Mouse (Mus musculus) erythroid progenitor cell, adult 5-6 weeks (primary cell): Measurements from ENCODE around the gene Apobec2. TPM values are rescaled to one million over a fixed set of nuclear protein-coding genes. Genes with fewer than 3 reads are reported as not detected.
A peak's percentile ranks its signal among the peaks of the same experiment; 100 is the strongest.
"Not testable (repeated sequence)": the region's sequence is repeated elsewhere in the genome, so short reads cannot be mapped to it uniquely, and the experiment has no call there.

Experiments
- ATAC-seq: replicated peaks from 2 replicates; pipeline ENCODE4 v1.8.0; 2016; ENCODE audit warnings: moderate number of reproducible peaks, mild to moderate bottlenecking, moderate TSS enrichment, inconsistent platforms; ENCODE audit not compliant: poor library complexity, low FRiP score, severe bottlenecking
- total RNA-seq, 2 experiments: library from RNA; stranded (forward) in 1 of 2; stranded (reverse) in 1 of 2; fragments of 150-400 nt in 1 of 2; fragments of 186-747, 209-891 nt in 1 of 2; gene quantifications; 2 replicates each; pipeline versions ENCODE4 v1.2.3 to v1.2.4; 2015 to 2017; ENCODE audit warnings: low replicate concordance in 2 of 2

Gene Apobec2
- total RNA-seq (2015; ENCODE audit: low replicate concordance): not detected in 2 replicates
- not detected in 2 replicates for total RNA-seq (2017; ENCODE audit: low replicate concordance)

- ATAC-seq: no peak
Measured at GRCm38 (mm10) chr17:48432158-48432980, at the start of gene Apobec2. Gene Apobec2 (minus strand): TSS chr17:48432930.

DNA sequence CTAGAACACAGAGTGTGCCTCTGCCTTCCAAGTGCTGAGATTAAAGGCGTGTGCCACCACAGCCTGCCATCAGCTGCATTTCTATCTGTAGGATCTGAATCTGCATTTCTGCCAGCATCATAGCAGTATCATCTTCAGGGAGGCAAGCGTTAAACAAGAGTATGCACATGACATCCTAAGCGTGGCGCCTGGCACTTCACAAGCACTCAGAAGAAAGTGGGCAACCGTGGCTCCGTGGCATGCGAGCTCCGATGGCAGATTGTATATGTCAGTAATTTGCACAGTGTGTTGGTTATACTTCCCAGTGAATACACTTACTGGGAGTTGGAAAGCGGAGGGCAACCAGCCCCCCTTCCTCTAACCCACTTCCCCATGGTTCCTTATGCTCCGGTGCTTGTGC, 47.2 kb upstream of the Apobec2 start:
- no peak for ATAC-seq

- ATAC-seq: no peak
Measured at GRCm38 (mm10) chr17:48475444-48475843, 42.7 kb upstream of the Apobec2 start.

DNA sequence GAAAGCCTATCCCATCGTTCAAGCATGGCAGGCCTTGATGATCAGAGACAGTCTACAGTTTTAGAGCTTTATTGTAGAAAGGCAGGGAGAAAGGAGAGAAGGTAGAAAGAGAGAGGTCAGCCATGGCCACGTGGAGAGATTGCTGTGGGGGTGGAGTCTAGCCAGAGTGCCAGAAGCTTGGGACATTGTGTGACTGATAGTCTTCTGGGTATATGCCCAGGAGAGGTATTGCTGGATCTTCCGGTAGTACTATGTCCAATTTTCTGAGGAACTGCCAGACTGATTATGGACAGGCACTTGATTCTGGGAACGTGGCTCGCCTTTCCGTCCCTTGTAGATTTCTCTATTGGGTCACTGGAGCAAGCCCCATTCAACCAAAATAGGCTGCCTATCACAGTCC, 41.6 kb upstream of the Apobec2 start:
- not testable (repeated sequence) for ATAC-seq

GRCm38 (mm10) chr17:48467395-48468231, 34.9 kb upstream of the Apobec2 start:
- ATAC-seq: peak; percentile 85

DNA sequence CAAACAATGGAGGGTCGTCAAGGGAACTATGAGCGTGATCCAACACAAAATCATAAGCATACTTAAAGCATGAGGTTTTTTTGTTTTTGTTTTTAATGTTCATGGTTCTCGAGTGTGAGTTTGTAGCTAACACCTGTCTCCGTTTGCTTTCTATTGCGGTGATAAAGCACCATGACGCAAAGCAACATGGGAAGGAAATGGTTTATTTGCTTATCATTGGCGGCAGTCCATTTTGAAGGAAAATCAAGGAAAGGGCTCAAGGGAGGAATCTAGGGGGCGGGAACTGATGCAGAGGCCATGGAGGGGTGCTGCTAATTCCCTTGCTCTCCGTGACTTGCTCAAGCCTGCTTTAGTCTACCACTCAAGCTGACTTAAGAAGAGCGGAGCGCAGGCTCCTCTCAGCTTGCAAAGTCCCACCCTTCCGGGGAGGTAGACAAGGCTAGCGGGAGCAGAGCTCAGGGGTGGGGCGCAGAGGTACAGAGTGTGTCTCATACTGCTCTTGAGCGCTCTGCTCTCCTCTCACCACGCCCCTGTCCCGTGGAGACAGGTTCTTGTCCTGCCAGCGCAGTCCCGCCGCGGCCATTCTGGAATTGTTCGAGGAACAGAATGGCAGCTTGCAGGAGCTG, 34.2 kb upstream of the Apobec2 start:
- ATAC-seq: peak; percentile 74

DNA sequence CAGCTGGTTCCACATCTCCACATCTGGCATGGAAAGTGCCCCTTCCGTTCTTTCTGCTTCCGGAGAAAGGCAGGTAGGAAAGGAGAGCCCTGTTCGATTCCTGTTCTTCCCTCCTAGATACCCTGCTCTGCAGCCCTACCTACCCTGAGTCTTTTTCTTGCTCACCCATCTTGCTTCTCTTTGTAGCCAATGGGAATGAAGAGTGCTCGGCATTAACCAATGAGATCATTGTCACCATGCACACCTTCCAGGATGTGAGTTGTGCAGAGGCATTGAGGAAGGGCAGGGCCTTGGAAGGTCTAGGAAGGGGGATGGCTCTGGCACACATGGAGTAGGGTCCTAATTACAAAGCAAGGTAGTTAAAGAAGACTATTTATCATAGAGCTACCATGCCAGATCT, 30.7 kb upstream of the Apobec2 start:
- no peak for ATAC-seq

DNA sequence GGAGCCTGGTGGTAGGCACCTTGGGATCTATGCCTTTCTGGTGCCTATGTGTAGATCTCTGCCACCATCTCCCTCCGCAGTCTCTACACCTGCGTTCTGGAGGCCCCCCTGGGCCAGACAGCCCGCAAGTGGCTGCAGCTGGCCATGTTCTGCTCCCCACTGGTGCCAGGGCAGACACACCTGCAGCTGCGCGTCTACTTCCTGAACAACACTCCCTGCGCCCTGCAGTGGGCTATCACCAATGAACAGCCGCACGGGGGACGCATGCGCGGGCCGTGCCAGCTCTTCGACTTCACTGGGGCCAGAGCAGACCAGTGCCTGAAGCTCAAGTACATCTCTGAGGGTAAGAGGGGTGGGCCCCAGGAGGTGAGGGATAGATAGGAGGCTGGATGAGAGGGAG, 29.4 kb upstream of the Apobec2 start:
- 0 out of 2 replicates have a peak, but pooled peaks have one; percentile 50 for ATAC-seq

DNA sequence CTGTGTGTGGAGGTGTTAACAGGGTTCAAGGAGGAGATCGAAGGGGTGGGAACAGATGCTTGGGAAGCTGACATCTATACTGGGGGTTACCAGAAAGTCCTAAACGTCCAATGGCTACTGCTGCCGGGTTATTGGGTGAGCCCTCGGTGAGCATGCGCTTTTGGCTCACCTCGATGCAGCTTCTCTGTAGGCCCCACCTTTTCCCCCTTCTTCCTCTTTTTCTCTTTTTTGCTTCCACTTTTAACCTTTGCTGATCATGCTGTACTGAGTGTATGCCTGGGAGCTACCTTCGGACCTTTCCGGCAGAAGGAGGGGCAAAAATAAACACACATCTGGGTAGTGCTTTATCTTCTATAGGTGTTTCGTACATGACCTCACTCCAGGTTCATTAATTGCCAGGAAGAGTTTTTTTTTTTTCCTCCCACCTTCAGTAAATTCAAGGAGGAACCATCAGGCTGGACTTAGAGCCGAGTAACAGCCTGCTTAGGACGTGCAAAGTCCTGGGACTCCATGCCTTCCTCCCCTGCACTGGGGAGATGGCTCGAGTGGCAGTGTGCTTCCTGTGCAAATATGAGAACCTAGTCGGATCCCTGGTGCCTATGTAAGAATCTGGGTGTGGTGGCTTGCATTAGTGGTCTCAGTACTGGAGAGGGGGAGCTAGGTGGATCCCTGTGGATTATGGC, 25.4 kb upstream of the Apobec2 start:
- no peak for ATAC-seq

DNA sequence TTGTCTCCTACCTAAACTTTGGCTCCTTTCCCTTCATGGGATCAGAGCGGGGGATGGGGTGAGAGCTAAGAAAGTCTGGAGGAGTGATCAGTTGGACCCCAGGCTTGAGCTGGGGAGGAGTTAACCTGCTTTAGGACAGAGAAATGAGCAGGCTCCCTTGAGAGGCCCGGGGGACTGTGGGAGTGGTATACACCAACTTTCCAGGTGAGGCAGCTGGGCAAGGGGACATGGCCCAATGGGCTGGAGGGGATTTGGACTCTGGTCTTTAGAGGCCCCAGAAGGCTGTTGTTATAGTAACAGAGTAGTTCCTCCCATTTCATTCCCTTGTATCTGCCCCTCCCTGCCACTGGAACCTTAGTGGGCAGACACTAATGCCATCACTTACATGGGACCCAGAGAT, 23.2 kb upstream of the Apobec2 start:
- ATAC-seq: no peak

DNA sequence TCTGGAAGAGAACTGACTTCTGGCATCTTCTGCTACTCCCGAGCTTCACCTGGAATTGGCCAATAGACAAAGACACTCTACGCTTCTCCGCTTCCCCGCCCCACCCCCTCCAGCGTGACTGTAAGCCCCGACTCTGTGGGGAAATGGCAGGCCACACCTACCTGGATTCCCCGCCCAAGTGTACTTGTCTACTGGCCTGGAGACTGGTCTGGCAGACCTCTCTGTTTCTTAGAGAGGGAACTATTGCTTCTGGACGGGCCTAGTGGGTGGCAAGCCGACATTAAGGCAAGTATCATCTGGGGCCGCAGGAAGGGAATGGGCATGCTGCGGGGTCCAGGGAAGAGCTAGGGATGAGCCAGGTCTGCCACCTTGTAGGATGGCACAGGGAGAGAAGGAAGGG, 22.0 kb upstream of the Apobec2 start, which contains the start of gene Unc5cl:
Unc5cl (plus strand) TSS at position 214 of the 400 bp plus-strand sequence.
- ATAC-seq: no peak

DNA sequence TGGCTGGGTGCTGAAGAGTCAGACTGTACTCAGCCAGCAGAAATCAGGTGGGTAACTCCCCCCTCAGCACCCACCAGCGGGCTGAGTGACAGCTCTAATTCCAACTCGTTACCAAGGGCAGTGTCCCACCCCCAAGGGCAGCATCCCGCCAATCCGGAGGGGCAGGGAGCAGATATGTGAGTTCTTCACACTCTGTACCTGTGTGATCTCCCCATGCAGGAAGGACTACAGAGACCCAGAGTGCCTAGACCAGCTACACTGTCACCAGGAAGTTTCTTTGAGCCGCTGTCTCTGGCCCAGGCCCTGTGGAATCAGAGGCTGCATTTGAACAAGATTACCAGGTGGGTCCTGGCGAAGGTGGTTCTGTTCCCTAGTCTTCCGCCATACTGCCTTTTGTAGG, 21.5 kb upstream of the Apobec2 start:
- no peak for ATAC-seq

- ATAC-seq: no peak
Measured at GRCm38 (mm10) chr17:48453489-48453888, 20.8 kb upstream of the Apobec2 start.

GRCm38 (mm10) chr17:48451753-48452444, 19.2 kb upstream of the Apobec2 start:
- peak; percentile 22 for ATAC-seq

GRCm38 (mm10) chr17:48451353-48451675, 18.6 kb upstream of the Apobec2 start, which contains the start of gene Tspo2:
Gene Tspo2 (minus strand): TSS chr17:48451522.
- ATAC-seq: peak; percentile 72

- ATAC-seq: peak; percentile 77
Measured at GRCm38 (mm10) chr17:48450666-48451352, 18.1 kb upstream of the Apobec2 start.

DNA sequence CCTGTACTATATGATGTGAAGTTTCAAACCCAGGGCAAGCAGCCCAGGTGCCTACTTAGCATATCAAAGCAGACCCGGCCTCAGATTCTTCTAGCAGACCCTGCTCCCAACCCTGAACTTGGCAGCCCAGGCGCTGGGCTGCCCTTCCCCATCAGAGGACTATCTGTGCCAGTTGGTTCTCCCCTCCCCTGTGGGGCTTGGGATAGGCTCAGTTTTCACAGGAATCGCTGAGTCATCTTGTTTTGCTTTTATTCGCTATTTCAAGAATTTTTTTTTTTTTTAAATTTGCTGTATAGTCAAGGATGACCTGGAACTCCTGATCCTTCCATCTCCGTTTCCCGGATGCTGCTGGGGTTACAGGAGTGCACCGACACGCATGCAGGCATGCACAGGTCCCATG, 14.9 kb upstream of the Apobec2 start:
- peak; percentile 39 for ATAC-seq

GRCm38 (mm10) chr17:48443542-48444145, 10.9 kb upstream of the Apobec2 start:
- no peak for ATAC-seq
